Mouse (Mus musculus) heart, embryonic 13.5 days (tissue): Measurements from ENCODE around the gene Grm5. TPM values are rescaled to one million over a fixed set of nuclear protein-coding genes. Genes with fewer than 3 reads are reported as not detected.

Experiments used
- ATAC-seq: fragments of 200-750 bp; cut with Nextera tagmentation; 2 replicates; pipeline ENCODE4 v1.8.0; 2017; ENCODE audit warnings: moderate TSS enrichment; ENCODE audit not compliant: insufficient number of reproducible peaks, low FRiP score, low TSS enrichment; ENCODE audit errors: extremely low read depth
- H3K27ac ChIP-seq: fragments of 300-500 bp; sonication (generic); replicated peaks from 2 replicates; pipeline ENCODE4 v1.5.1; 2015; ENCODE audit warnings: moderate library complexity, mild to moderate bottlenecking, inconsistent platforms
- H3K27me3 ChIP-seq: fragments of 300-500 bp; sonication (generic); replicated peaks from 2 replicates; pipeline ENCODE4 v1.6.1; 2015; ENCODE audit warnings: mild to moderate bottlenecking, inconsistent platforms
- H3K36me3 ChIP-seq: fragments of 300-500 bp; sonication (generic); 2 replicates; pipeline ENCODE4 v1.6.1; 2015; ENCODE audit warnings: mild to moderate bottlenecking, inconsistent platforms
- H3K4me1 ChIP-seq: fragments of 300-500 bp; sonication (generic); 2 replicates; pipeline ENCODE4 v1.6.1; 2015; ENCODE audit warnings: inconsistent platforms
- H3K4me2 ChIP-seq: fragments of 300-500 bp; sonication (generic); 2 replicates; pipeline ENCODE4 v1.6.1; 2015; ENCODE audit warnings: inconsistent platforms, mild to moderate bottlenecking, moderate library complexity
- H3K4me3 ChIP-seq: fragments of 300-500 bp; sonication (generic); 2 replicates; pipeline ENCODE4 v1.5.1; 2015; ENCODE audit warnings: moderate library complexity, mild to moderate bottlenecking, inconsistent platforms
- H3K9ac ChIP-seq: fragments of 300-500 bp; sonication (generic); 2 replicates; pipeline ENCODE4 v1.6.1; 2015; ENCODE audit warnings: inconsistent platforms, mild to moderate bottlenecking, moderate library complexity
- H3K9me3 ChIP-seq: fragments of 300-500 bp; sonication (generic); 2 replicates; pipeline ENCODE4 v1.6.1; 2016; ENCODE audit warnings: inconsistent platforms
- WGBS: fragments of 180-500 bp; shearing (Covaris S2); methylation state at CpG from one replicate; pipeline ENCODE4 v1.1.7; 2015; ENCODE audit warnings: mixed read lengths; 5-methylcytosine and 5-hydroxymethylcytosine counted together
- polyA plus RNA-seq: library from polyadenylated mRNA; unstranded; fragments of >200 nt; fragmentation: Nextera tagmentation; extraction: Ambion mirVana; gene quantifications from 2 replicates; pipeline ENCODE4 v1.2.1, GENCODE M21; 2015

Grm5 gene
- polyA plus RNA-seq, 1 experiment from 2014 or later: 0.03 TPM

DNA sequence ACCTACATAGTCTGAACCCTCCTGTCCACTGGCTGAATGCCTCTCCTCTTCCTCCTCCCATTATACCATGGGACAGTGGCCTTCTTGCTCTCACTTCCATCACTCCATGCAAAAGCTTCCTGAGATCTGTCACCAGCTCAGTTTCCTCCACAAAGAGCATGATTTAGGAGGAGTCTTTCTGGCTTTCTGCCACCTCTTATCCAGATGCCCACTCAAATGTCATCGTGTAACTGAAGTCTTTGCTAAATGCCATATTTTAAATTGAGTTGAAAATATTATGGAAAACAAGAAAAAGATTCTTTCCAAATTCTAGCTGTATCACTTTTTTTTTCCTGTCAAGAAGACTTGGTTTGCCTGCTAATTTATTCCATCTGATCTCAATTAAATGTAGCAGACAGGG is 132.4 kb downstream of the Grm5 start:
- Histone ChIP-seq H3K4me1 (no peaks in the 10 kb centered on the region), H3K36me3 (no peaks in the 10 kb centered on the region), H3K9ac (no peak overlapping the region), H3K27ac (no peak overlapping the region), H3K4me3 (no peak overlapping the region), H3K27me3 (no peaks in the 10 kb centered on the region), H3K4me2 (no peak overlapping the region), H3K9me3 (no peaks in the 10 kb centered on the region)
- ATAC-seq: no peak
- 43% methylated on average over 1 of the region's 1 CpGs for WGBS

DNA sequence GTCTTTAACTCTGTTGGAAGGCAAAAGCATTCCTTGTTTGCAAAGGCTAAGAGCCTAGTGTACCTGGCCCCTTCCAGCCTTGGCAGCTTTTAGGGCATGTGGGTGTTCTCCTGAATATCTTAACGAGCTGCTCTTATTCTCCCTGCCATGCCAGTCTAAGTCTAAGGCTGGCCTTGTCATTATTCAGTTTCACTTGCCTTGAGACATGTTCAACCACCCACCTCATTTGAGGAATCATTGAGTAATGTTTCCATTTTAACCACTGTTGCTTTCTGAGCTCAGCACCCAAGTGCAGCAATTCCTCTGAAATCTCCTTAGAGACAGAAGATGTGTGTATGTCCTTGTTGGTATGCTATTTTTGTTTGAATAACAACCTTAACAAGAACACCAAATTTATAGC is 134.7 kb downstream of the Grm5 start:
- Histone ChIP-seq H3K36me3 (no peaks in the 10 kb centered on the region), H3K4me2 (no peak overlapping the region), H3K9me3 (no peaks in the 10 kb centered on the region), H3K9ac (no peak overlapping the region), H3K4me3 (no peak overlapping the region), H3K4me1 (no peaks in the 10 kb centered on the region), H3K27ac (no peak overlapping the region), H3K27me3 (no peaks in the 10 kb centered on the region)
- 58% methylated on average over 1 of the region's 1 CpGs for WGBS
- no peak for ATAC-seq

DNA sequence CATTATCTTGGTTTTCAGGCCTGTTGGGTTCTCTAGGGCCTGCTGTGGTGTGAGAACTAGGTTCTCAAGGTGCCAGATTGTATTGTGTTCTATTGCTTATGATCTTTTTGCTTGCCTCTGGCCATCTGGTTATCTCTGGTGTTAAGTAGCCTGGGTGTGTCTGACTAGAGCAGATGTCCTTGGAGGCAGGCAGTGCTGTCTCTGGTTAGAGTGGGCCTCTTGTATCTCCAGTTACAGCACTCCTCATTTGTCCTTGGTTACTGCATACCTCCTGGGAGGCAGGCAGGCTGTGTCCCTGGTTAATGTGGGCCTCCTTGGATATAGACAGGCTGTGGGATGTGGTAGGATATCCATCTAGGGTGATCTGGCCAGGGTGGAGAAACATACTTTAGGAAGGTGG is 150.5 kb downstream of the Grm5 start:
- Histone ChIP-seq H3K4me2 (no peak overlapping the region), H3K9me3 (no peaks in the 10 kb centered on the region), H3K4me1 (no peaks in the 10 kb centered on the region), H3K27me3 (no peaks in the 10 kb centered on the region), H3K36me3 (no peaks in the 10 kb centered on the region), H3K9ac (no peak overlapping the region), H3K4me3 (no peak overlapping the region), H3K27ac (no peak overlapping the region)
- no peak for ATAC-seq

DNA sequence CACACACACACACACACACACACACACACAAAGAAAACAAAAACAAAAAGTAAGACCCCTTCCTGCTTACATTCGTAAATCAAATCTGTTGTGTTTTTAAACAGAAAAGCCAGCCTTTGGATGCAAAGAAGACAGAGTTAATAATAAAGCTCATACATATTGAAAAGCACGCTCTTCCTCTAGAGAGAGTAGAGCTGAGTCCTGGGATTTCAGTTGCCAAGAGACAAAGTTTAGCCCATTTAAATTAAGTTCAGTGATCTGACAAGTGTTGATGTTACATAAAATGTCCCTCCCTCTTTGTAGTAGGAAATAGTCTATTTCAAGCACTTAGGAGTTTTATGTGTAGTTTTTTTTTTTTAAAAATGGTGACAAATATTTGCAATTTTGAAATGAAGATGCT is 178.0 kb downstream of the Grm5 start:
- Histone ChIP-seq H3K27ac (no peak overlapping the region), H3K9ac (no peak overlapping the region), H3K4me1 (no peaks in the 10 kb centered on the region), H3K36me3 (no peaks in the 10 kb centered on the region), H3K27me3 (no peaks in the 10 kb centered on the region), H3K4me3 (no peak overlapping the region), H3K9me3 (no peaks in the 10 kb centered on the region), H3K4me2 (no peak overlapping the region)
- no peak for ATAC-seq
- WGBS: 74% methylated on average over 2 of the region's 2 CpGs

DNA sequence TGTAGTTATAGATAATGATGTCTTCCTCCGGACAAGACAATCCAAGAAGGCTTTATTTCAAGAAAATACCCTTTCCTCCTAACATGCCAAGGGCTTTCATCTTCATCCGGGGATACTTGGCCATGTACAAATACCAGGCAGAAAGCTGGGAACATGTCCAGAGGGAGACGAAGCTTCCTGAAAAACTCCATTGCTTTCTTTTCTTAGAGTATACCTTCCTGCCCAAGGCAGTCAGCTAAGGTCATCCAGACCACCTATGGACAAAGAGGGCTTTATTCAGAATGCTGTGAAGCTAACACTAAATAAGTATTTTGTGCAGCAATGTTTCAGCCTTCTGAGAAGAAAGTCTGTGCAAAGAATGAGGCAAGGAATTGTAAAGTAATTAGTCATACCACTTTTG is 178.4 kb downstream of the Grm5 start:
- Histone ChIP-seq H3K36me3 (no peaks in the 10 kb centered on the region), H3K4me1 (no peaks in the 10 kb centered on the region), H3K27ac (no peak overlapping the region), H3K4me3 (no peak overlapping the region), H3K9me3 (no peaks in the 10 kb centered on the region), H3K27me3 (no peaks in the 10 kb centered on the region), H3K9ac (no peak overlapping the region), H3K4me2 (no peak overlapping the region)
- ATAC-seq: no peak
- WGBS: 65% methylated on average over 3 of the region's 3 CpGs

DNA sequence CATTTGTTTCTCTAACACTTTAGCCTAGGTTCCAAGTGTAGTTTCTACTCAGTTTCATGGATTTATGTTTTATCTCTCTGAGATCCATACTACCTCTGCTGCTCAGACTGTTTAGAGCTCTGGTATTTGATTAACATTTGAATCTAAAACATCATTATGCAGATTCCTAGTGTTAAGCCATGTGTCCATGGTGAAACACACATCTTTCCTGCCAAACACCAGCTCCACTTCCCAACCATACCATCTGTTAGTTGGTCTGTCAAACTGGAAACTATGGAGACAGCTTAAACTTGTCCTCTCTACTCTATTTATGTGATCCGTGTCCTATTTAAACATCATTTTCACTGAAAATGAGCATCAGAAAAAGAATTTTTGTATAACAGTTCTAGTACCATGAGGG is 203.6 kb downstream of the Grm5 start:
- no peak overlapping the region for H3K9ac ChIP-seq
- no peaks in the 10 kb centered on the region for H3K9me3 ChIP-seq
- 78% methylated on average over 1 of the region's 1 CpGs for WGBS
- no peaks in the 10 kb centered on the region for H3K27me3 ChIP-seq
- no peak overlapping the region for H3K4me3 ChIP-seq
- ATAC-seq: no peak
- no peaks in the 10 kb centered on the region for H3K4me1 ChIP-seq
- no peak overlapping the region for H3K27ac ChIP-seq
- no peaks in the 10 kb centered on the region for H3K36me3 ChIP-seq
- no peak overlapping the region for H3K4me2 ChIP-seq

- H3K36me3 ChIP-seq: no peaks in the 10 kb centered on the region
- ATAC-seq: no peak
Measured at GRCm38 (mm10) chr7:87788963-87789362, 205.0 kb downstream of the Grm5 start.

DNA sequence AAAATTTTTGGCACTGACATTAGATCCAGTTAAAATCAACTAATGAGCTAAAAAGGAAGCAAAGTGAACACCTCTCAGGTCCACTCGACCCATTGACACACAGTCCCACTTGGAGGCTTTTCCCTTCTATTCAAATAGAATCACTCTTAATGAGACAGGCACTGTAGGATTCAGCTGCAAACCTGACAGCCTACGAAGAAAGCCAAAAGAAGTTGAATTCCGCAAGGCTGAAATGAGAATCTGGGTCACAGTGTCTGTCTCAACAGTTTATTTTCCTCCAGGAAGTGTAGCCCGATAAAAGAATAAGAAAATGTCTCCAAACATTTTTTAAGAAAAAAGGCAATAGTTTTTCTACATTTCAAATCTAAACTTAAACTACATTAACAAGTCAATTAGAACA is 209.9 kb downstream of the Grm5 start:
- H3K9me3 ChIP-seq: no peaks in the 10 kb centered on the region
- no peak overlapping the region for H3K4me3 ChIP-seq
- no peak overlapping the region for H3K27ac ChIP-seq
- no peaks in the 10 kb centered on the region for H3K36me3 ChIP-seq
- H3K4me2 ChIP-seq: no peak overlapping the region
- WGBS: 70% methylated on average over 4 of the region's 4 CpGs
- no peak overlapping the region for H3K9ac ChIP-seq
- H3K27me3 ChIP-seq: no peaks in the 10 kb centered on the region
- ATAC-seq: no peak
- no peaks in the 10 kb centered on the region for H3K4me1 ChIP-seq

More at GRCm38 (mm10) chr7:87788963-87789362, 205.0 kb downstream of the Grm5 start:
- no peak overlapping the region for H3K4me2 ChIP-seq
- no peaks in the 10 kb centered on the region for H3K9me3 ChIP-seq
- no peak overlapping the region for H3K27ac ChIP-seq
- H3K27me3 ChIP-seq: no peaks in the 10 kb centered on the region
- no peak overlapping the region for H3K4me3 ChIP-seq
- no peak overlapping the region for H3K9ac ChIP-seq
- H3K4me1 ChIP-seq: no peaks in the 10 kb centered on the region

DNA sequence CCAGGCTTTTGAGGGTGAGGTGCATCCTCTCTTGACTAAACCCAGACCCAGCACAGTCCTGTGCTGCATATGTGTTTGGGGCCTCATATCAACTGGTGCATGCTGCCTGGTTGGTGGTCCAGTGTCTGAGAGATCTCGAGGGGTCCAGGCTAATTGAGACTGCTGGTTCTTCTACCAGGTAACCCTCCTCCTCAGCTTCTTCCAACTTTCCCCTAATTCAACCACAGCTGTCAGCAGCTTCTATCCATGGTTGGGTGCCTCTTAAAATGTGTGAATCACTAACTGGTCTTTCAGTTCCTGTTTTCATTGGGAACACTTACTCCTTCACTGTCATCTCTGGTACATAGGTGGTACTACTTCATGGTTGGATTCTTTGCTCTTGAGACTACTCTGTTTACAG is 240.9 kb downstream of the Grm5 start:
- H3K4me3 ChIP-seq: no peak overlapping the region
- H3K9ac ChIP-seq: no peak overlapping the region
- ATAC-seq: no peak
- no peaks in the 10 kb centered on the region for H3K9me3 ChIP-seq
- H3K4me1 ChIP-seq: no peaks in the 10 kb centered on the region
- 52% methylated on average over 1 of the region's 1 CpGs for WGBS
- no peak overlapping the region for H3K27ac ChIP-seq
- H3K4me2 ChIP-seq: no peak overlapping the region
- no peaks in the 10 kb centered on the region for H3K36me3 ChIP-seq
- H3K27me3 ChIP-seq: no peaks in the 10 kb centered on the region

- no peak overlapping the region for H3K27ac ChIP-seq
- no peak overlapping the region for H3K4me3 ChIP-seq
- ATAC-seq: no peak
- H3K36me3 ChIP-seq: no peaks in the 10 kb centered on the region
- no peak overlapping the region for H3K9ac ChIP-seq
- H3K9me3 ChIP-seq: no peaks in the 10 kb centered on the region
- 60% methylated on average over 4 of the region's 4 CpGs for WGBS
- no peaks in the 10 kb centered on the region for H3K27me3 ChIP-seq
- H3K4me1 ChIP-seq: no peaks in the 10 kb centered on the region
- no peak overlapping the region for H3K4me2 ChIP-seq
Measured at GRCm38 (mm10) chr7:87834669-87835068, 250.7 kb downstream of the Grm5 start.

GRCm38 (mm10) chr7:87838579-87838978 is 254.6 kb downstream of the Grm5 start:
- Histone ChIP-seq H3K27me3 (no peaks in the 10 kb centered on the region), H3K9me3 (no peaks in the 10 kb centered on the region), H3K4me1 (no peaks in the 10 kb centered on the region), H3K4me2 (no peak overlapping the region), H3K36me3 (no peaks in the 10 kb centered on the region), H3K4me3 (no peak overlapping the region), H3K9ac (no peak overlapping the region), H3K27ac (no peak overlapping the region)
- no peak for ATAC-seq
- 52% methylated on average over 1 of the region's 1 CpGs for WGBS

GRCm38 (mm10) chr7:87843496-87843895 is 259.5 kb downstream of the Grm5 start:
- H3K27ac ChIP-seq: no peak overlapping the region
- no peaks in the 10 kb centered on the region for H3K4me1 ChIP-seq
- no peak overlapping the region for H3K9ac ChIP-seq
- no peak overlapping the region for H3K4me3 ChIP-seq
- no peaks in the 10 kb centered on the region for H3K9me3 ChIP-seq
- ATAC-seq: no peak
- H3K4me2 ChIP-seq: no peak overlapping the region
- no peaks in the 10 kb centered on the region for H3K27me3 ChIP-seq
- no peaks in the 10 kb centered on the region for H3K36me3 ChIP-seq

- Histone ChIP-seq H3K4me3 (no peak overlapping the region), H3K9ac (no peak overlapping the region), H3K27me3 (no peaks in the 10 kb centered on the region), H3K4me1 (no peaks in the 10 kb centered on the region), H3K36me3 (no peaks in the 10 kb centered on the region), H3K9me3 (no peaks in the 10 kb centered on the region), H3K4me2 (no peak overlapping the region), H3K27ac (no peak overlapping the region)
- ATAC-seq: no peak
Measured at GRCm38 (mm10) chr7:87846082-87846481, 262.1 kb downstream of the Grm5 start.
